Mouse (Mus musculus) G1E (cell line): ENCODE results near the gene Ints11.

Experiments
- CTCF ChIP-seq: IDR thresholded peaks from 2 replicates; pipeline ENCODE4 v1.5.1; 2012; ENCODE audit warnings: low read depth, low read length, inconsistent platforms, mixed read lengths
- GATA1 ChIP-seq: IDR thresholded peaks from 2 replicates; pipeline ENCODE4 v1.6.1; 2012; ENCODE audit warnings: borderline replicate concordance, low read length, inconsistent platforms, mixed read lengths
- GATA2 ChIP-seq: IDR thresholded peaks from 2 replicates; pipeline ENCODE4 v1.6.1; 2012; ENCODE audit warnings: low read depth, low read length, inconsistent platforms, borderline replicate concordance
- POLR2AphosphoS5 ChIP-seq: IDR thresholded peaks from 2 replicates; pipeline ENCODE4 v1.6.1; 2012; ENCODE audit warnings: low read depth, low read length, inconsistent platforms; ENCODE audit not compliant: insufficient replicate concordance
- TAL1 ChIP-seq: conservative IDR thresholded peaks from 2 replicates; pipeline ENCODE4 v1.6.1; 2012; ENCODE audit warnings: low read depth, low read length, inconsistent platforms, mixed read lengths

DNA sequence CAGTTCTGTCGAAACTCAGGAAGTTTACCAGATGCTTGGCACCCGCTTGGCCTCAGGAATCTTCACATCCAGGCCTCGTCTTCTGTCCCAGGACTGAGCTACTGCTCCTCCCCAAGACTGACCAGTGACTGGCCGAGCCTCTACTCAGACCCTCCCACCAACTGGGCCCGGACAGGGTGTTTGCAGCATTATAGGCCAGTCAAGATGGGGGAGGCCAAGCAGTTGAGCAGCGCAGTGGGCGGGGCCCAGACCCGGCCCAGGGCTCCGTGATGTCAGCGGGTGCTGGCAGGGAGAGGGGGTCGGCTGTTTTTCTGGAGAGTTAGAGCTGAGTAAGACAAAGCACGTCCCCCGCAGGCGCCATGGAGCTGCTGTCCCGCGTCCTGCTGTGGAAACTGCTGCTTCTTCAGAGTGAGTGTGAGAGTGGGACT, 29.8 kb upstream of the Ints11 start, which contains the start of gene Mxra8:
- no peak for TF ChIP-seq CTCF
- no peak for TF ChIP-seq GATA1
- TF ChIP-seq POLR2AphosphoS5 = no peak
- no peak for TF ChIP-seq GATA2
- no peak for TF ChIP-seq TAL1
